Mouse (Mus musculus) small intestine, adult 2 months (tissue): Measurements from ENCODE around the gene Cdk7. TPM values are rescaled to one million over a fixed set of nuclear protein-coding genes. Genes with fewer than 3 reads are reported as not detected.

ENCODE experiments used
- H3K27ac ChIP-seq: fragments of 200-500 bp; 2 replicates; pipeline ENCODE4 v1.5.1; 2012; ENCODE audit warnings: low read depth, low read length, control low read depth, inconsistent platforms; ENCODE audit not compliant: insufficient read depth
- H3K27me3 ChIP-seq: fragments of 200-500 bp; 2 replicates; pipeline ENCODE4 v1.6.1; 2012; ENCODE audit warnings: mild to moderate bottlenecking, moderate library complexity, low read length, inconsistent platforms; ENCODE audit not compliant: control insufficient read depth, insufficient read depth
- H3K36me3 ChIP-seq: fragments of 200-500 bp; 2 replicates; pipeline ENCODE4 v1.6.1; 2012; ENCODE audit warnings: mild to moderate bottlenecking, low read length, control low read depth, inconsistent platforms; ENCODE audit not compliant: control insufficient read depth, insufficient read depth
- H3K4me1 ChIP-seq: fragments of 200-500 bp; 2 replicates; pipeline ENCODE4 v1.6.1; 2012; ENCODE audit warnings: low read length, inconsistent platforms, mixed read lengths; ENCODE audit not compliant: control insufficient read depth, insufficient read depth, insufficient read length
- H3K4me3 ChIP-seq: fragments of 200-500 bp; 2 replicates; pipeline ENCODE4 v1.5.1; 2012; ENCODE audit warnings: low read depth, mild to moderate bottlenecking, control low read depth, inconsistent platforms, low read length, moderate library complexity
- CTCF ChIP-seq: fragments of 200-500 bp; IDR thresholded peaks from 2 replicates; pipeline ENCODE4 v1.5.1; 2012; ENCODE audit warnings: low read depth, mild to moderate bottlenecking, control low read depth, inconsistent platforms, low read length, moderate library complexity, mixed read lengths; ENCODE audit not compliant: insufficient replicate concordance, insufficient read length; ENCODE audit errors: extremely low read depth
- POLR2A ChIP-seq: fragments of 200-500 bp; IDR thresholded peaks from 2 replicates; pipeline ENCODE4 v1.6.1; 2012; ENCODE audit warnings: low read depth, mild to moderate bottlenecking, control low read depth, inconsistent platforms, low read length, moderate library complexity
- WGBS: fragments of 180-500 bp; shearing (Covaris S2); methylation state at CpG from one replicate; pipeline ENCODE4 v1.1.7; 2018; 5-methylcytosine and 5-hydroxymethylcytosine counted together
- polyA plus RNA-seq: library from polyadenylated mRNA; depleted of rRNA; stranded (reverse); fragments of >200 nt; gene quantifications from 2 replicates; pipeline ENCODE4 v1.2.3, GENCODE M21; 2012

Gene Cdk7
- polyA plus RNA-seq, 1 experiment = 6.9 TPM

- 93% methylated on average over 10 of the region's 10 CpGs for WGBS
- TF ChIP-seq CTCF (no peak), POLR2A (no peak)
- H3K36me3 ChIP-seq = peaks cover 44% of the 10 kb centered on the region
- no peaks in the 10 kb centered on the region for H3K4me1 ChIP-seq
- H3K4me3 ChIP-seq = no peak overlapping the region
- no peaks in the 10 kb centered on the region for H3K27me3 ChIP-seq
- H3K27ac ChIP-seq = no peak overlapping the region
Observed at GRCm38 (mm10) chr13:100698866-100699265, 31.9 kb downstream of the Cdk7 start.

DNA sequence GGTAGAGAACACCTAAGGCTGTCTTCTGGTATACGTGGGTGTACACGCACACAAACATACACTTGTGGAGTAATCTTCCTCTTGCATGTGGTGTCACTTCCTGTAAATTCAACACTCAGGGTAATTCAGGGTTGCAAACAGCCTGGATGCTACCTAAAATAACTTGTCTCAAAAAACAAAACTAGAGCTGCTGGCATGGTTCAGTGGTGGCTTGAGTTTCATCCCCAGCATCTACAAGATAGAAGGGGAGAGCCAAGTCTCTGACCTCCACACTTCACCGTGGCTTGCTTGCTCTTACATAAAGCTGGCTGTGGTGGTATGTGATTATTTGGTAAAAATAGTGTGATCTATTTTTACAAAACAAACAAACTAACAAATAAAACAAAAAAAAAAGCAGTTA is 33.2 kb downstream of the Cdk7 start:
- peaks cover 36% of the 10 kb centered on the region for H3K36me3 ChIP-seq
- H3K27ac ChIP-seq = no peak overlapping the region
- 86% methylated on average over 3 of the region's 3 CpGs for WGBS
- H3K4me3 ChIP-seq = no peak overlapping the region
- H3K27me3 ChIP-seq = no peaks in the 10 kb centered on the region
- no peak for TF ChIP-seq POLR2A
- TF ChIP-seq CTCF = no peak
- no peaks in the 10 kb centered on the region for H3K4me1 ChIP-seq

GRCm38 (mm10) chr13:100687513-100687912 is 43.2 kb downstream of the Cdk7 start:
- no peak overlapping the region for H3K4me3 ChIP-seq
- no peaks in the 10 kb centered on the region for H3K4me1 ChIP-seq
- no peak overlapping the region for H3K27ac ChIP-seq
- 79% methylated on average over 7 of the region's 7 CpGs for WGBS
- H3K36me3 ChIP-seq = no peaks in the 10 kb centered on the region
- TF ChIP-seq CTCF = no peak
- TF ChIP-seq POLR2A = no peak
- no peaks in the 10 kb centered on the region for H3K27me3 ChIP-seq

- Histone ChIP-seq H3K4me3 (no peak overlapping the region), H3K27ac (no peak overlapping the region), H3K27me3 (no peaks in the 10 kb centered on the region), H3K4me1 (no peaks in the 10 kb centered on the region), H3K36me3 (no peaks in the 10 kb centered on the region)
- TF ChIP-seq POLR2A = no peak
- no peak for TF ChIP-seq CTCF
- 74% methylated on average over 2 of the region's 2 CpGs for WGBS
Observed at GRCm38 (mm10) chr13:100684355-100684754, 46.4 kb downstream of the Cdk7 start.

GRCm38 (mm10) chr13:100682837-100683236 is 47.9 kb downstream of the Cdk7 start:
- 59% methylated on average over 2 of the region's 2 CpGs for WGBS
- no peaks in the 10 kb centered on the region for H3K4me1 ChIP-seq
- TF ChIP-seq CTCF = no peak
- TF ChIP-seq POLR2A = no peak
- no peaks in the 10 kb centered on the region for H3K36me3 ChIP-seq
- no peak overlapping the region for H3K4me3 ChIP-seq
- no peaks in the 10 kb centered on the region for H3K27me3 ChIP-seq
- no peak overlapping the region for H3K27ac ChIP-seq

DNA sequence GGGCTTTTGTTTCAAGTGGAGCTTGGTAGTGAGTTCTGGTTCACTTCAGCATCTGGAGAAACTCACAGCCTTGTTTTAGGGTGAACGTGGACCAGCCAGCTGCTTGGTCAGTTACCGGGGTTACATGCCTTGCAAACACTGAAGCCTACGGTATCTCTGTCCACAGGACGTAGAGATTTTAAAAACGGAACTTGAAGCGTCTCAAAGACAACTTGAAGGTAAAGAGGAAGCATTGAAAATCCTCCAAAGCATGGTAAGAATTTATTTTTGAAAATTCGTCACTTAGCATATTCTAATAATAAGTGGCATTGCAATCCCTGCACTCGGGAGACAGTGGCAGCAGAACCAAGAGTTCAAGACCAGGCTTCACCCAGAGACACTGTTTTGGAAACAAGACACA is 49.1 kb downstream of the Cdk7 start:
- Histone ChIP-seq H3K27ac (no peak overlapping the region), H3K4me3 (no peak overlapping the region), H3K27me3 (no peaks in the 10 kb centered on the region), H3K36me3 (no peaks in the 10 kb centered on the region), H3K4me1 (no peaks in the 10 kb centered on the region)
- TF ChIP-seq CTCF (no peak), POLR2A (no peak)
- WGBS = 95% methylated on average over 8 of the region's 8 CpGs

DNA sequence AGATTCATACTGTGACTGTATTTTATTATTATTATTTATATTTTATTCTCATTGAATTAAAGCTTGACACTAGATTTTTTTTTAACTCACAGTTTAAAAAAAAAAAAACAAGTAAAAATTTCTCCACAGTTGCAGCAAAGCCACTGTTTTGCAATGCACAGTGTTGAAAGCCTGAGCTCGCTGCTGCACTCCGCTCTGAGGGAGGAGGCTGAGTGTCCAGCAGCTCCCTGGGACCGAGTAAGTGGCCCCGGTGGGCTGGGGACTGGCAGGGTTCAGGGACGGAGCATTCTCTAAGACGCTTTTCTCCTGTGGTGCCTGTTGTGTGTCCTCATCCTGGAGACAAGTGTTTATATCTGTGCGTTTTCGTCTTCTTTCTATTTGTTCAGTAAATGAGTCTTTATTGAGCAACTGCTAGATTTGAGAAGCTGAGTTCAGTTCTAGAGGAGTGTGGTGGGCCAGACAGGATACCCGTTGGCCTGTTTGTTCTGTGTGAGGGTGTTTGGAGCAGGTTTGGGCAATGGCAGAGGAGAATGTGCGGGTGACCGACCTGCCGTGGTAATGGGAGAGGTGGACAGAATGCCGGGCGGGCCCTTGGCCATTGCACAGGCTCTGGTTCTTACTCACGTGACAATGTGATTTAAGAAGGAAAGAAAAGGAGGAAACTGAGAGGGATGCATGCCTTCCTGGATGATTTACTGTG is 54.7 kb downstream of the Cdk7 start:
- Histone ChIP-seq H3K27ac (no peak overlapping the region), H3K36me3 (no peaks in the 10 kb centered on the region), H3K27me3 (no peaks in the 10 kb centered on the region), H3K4me1 (no peaks in the 10 kb centered on the region), H3K4me3 (no peak overlapping the region)
- TF ChIP-seq POLR2A (no peak), CTCF (no peak)
- 89% methylated on average over 15 of the region's 15 CpGs for WGBS
